Mouse (Mus musculus) layer of hippocampus, postnatal 10 days (tissue): ENCODE data around the gene Kndc1. TPM values are rescaled to one million over a fixed set of nuclear protein-coding genes. Genes with fewer than 3 reads are reported as not detected.

Experiments used
- DNase-seq, 2 experiments: peaks; one replicate each; pipeline ENCODE4 v3.0.0; 2021; ENCODE audit warnings: low spot score in 2 of 2
- microRNA-seq, 2 experiments: library from miRNA; unstranded; fragments of <30 nt; microRNA quantifications; one replicate each; pipeline ENCODE4 v1.2.0; 2021
- total RNA-seq, 2 experiments: library from RNA; stranded (reverse); gene quantifications; 2 replicates each; pipeline ENCODE4 v1.2.3; 2021

The Kndc1 gene
- total RNA-seq, 2 experiments from 2014 or later, result 49.1 to 56.1 TPM

DNA sequence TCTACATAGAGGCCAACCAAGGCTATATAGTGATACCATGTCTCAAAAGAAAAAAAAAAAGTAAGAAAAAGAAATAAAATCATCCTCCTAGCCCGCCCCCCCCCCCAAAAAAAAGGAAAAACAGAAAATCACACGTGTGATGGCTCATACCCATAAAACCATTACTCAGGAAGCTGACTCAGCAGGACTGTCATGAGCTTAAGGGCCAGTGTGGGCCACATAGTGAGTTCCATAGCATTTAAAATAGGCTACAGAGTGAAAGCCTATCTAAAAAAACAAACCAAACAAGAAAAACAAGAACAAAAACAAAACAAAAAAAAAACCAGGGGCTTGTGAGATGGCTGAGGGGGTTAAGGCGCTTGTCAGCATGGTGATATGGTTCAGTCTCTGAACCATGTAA, 86.3 kb downstream of the Kndc1 start:
- DNase-seq, result no peak

DNA sequence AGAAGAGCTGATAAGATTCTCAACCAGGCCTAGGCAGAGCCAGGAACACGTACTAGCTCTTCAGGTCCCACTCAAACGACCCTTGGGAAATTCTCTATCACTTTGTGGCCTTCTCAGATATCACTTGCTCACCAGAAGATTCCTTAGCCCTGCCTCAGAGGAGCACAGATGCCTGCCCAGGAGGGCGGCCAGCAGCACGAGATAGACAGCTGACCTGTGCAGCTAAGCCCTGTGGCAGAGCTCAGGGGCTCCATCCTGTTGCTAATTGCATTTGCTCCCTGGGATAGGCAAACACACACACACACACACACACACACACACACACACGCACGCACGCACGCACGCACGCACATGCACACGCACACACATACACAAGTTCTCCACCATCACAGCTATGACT, 87.6 kb downstream of the Kndc1 start:
- no peak for DNase-seq

DNA sequence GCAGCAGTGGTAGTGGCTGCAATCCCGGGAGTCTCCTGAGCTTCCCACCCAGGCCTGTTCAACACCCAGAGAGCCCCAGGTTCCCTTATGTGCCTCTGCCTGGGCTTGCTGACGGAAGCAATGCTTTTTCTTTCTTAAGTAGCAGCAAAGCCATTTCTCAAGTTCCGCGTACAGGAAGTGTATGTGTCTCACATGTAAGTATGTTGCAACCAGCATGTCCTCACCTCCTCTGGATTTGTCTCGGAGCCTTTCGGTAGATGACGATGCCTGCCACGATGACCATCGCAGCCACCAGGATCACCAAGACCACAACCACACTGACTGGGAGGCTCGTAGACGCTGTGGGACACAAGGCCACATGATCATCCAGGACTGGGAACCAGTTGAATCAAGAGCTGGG, 90.0 kb downstream of the Kndc1 start:
- DNase-seq, result no peak

DNA sequence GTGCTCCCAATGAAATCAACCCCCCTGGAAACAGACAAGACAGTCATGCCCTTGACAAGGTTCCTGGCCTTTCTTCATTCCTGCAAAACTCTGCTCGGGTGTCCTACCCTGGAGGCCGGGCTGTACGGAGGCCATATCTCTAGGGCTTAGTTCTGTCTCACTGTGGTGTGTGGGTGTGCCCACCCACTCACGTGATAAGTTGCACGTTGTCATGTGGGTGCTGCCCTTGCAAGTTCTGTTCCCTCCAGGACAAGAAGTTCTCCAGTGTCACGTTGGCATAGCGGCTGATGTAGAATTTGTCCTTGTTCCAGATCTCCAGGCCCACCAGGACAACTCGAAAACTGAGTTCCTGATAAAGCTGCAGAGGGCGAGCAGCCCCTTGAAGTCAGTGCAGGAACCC, 93.8 kb downstream of the Kndc1 start:
- DNase-seq, result no peak

DNA sequence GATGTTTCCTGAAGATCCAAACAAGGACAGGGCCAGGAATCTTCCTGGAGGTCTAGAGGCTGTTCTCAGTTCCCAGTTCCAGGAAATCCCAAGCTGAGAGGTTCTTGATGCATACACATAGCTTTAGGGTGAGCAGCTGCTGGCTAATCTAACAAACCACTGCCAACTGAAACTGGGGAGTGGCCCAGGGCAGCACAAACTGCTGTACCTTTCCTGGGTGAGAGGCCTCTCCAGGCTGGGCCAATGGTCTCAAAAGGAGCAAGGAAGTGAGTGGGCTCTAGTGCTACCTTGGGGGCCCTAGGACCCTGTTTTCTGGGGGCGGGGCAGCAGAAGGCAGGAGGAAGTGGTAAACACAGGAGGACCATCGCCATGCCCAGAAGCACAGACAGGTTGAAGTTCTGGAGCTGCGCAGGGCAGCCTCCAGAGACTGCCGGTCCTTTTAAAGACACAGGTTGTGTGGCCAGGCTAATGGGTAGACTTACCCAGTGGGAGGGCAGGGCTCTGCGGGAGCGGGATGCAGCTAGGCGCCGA, 96.4 kb downstream of the Kndc1 start:
- no peak for DNase-seq

Small RNAs within 50 kb of the gene (microRNA-seq; reads per million reads assigned to microRNA genes)
- gene Mir202, result 0.67 to 1.6 reads per million in 2 experiments
- 1.3 to 2.0 reads per million in 2 experiments for gene Mir7062
- 0 to 0.39 reads per million in 2 experiments for gene mmu-mir-7686

Other genes starting within 250 kb of the Kndc1 start
- gene Cfap46, start 210.9 kb upstream of the Kndc1 start, total RNA-seq, result 1 to 10 TPM; 3.4 to 3.9 TPM
- 10 to 100 TPM; 47.8 to 49.8 TPM for gene Adgra1, start 60.5 kb upstream of the Kndc1 start, total RNA-seq
- gene Utf1, start 49.1 kb downstream of the Kndc1 start, total RNA-seq, result not detected
- 1 to 10 TPM in 1 of 2 experiments, under 1 TPM in 1; 0.87 to 1.0 TPM for gene 6430531B16Rik, start 84.1 kb downstream of the Kndc1 start, total RNA-seq
- 1 to 10 TPM; 1.3 to 2.4 TPM for gene Adam8, start 97.9 kb downstream of the Kndc1 start, total RNA-seq
- gene Zfp511, start 141.7 kb downstream of the Kndc1 start, total RNA-seq, result 10 to 100 TPM; 22.3 to 24.9 TPM
- gene Tubgcp2, start 142.0 kb downstream of the Kndc1 start, total RNA-seq, result 10 to 100 TPM; 40.8 TPM
- gene Msx3, start 154.4 kb downstream of the Kndc1 start, total RNA-seq, result under 1 TPM; 0.16 to 0.20 TPM
- 100 to 1,000 TPM; 247 to 252 TPM for gene Caly, start 187.9 kb downstream of the Kndc1 start, total RNA-seq
- not detected for gene Prap1, start 198.7 kb downstream of the Kndc1 start, total RNA-seq
- 10 to 100 TPM; 26.8 to 27.1 TPM for gene Fuom, start 207.7 kb downstream of the Kndc1 start, total RNA-seq
- gene Paox, start 221.1 kb downstream of the Kndc1 start, total RNA-seq, result 1 to 10 TPM; 6.2 to 7.1 TPM
- 10 to 100 TPM; 63.4 to 67.1 TPM for gene Echs1, start 221.8 kb downstream of the Kndc1 start, total RNA-seq
- 10 to 100 TPM; 27.0 to 30.2 TPM for gene Mtg1, start 242.9 kb downstream of the Kndc1 start, total RNA-seq